Mouse (Mus musculus): ENCODE measurements around the gene Dock9.

GRCm38 (mm10) chr14:121589097-121589725 is 208.4 kb downstream of the Dock9 start:
- TF ChIP-seq CTCF (IDR thresholded peaks at IDR 0.05; ENCODE audit: extremely low read depth, insufficient read depth, low read length) (peak; percentile 82), POLR2A (IDR thresholded peaks at IDR 0.05; ENCODE audit: extremely low read depth, insufficient read depth, low read length) (no peak)

All from cortical plate, adult 2 months (tissue).